In genomic region chrX:95196104-95196919, GRCm38 (mm10) we compare ENCODE assay signal across 8 mouse cellular contexts. TPM values are rescaled to one million over a fixed set of nuclear protein-coding genes. Genes with fewer than 3 reads are reported as not detected.
DNase-seq lines count a peak whose midpoint lies in the region; ATAC-seq and TF ChIP-seq lines count a peak whose summit lies in the region.

TSS of gene Arhgef9 (minus strand) at chrX:95196856.

- no peak for TF ChIP-seq CTCF in cerebellum, adult 2 months (IDR thresholded peaks at IDR 0.05; ENCODE audit: borderline replicate concordance, insufficient read depth, low read depth, low read length)

- no peak for DNase-seq in layer of hippocampus, adult 8-10 months (ENCODE audit: low spot score in 2 of 2)
- DNase-seq in layer of hippocampus, adult 11-12 months (ENCODE audit: low spot score): no peak
- DNase-seq in cerebellum, adult 2 months: peak; percentile 41 to 53
- DNase-seq in forelimb bud, embryonic 11.5 days (ENCODE audit: low read depth, low spot score): peak; percentile 11
- peak; percentile 27 for DNase-seq in hindbrain, embryonic 14.5 days (ENCODE audit: low spot score)
- DNase-seq in liver: peak; percentile 12
- DNase-seq in urinary bladder, postnatal 25 days (ENCODE audit: low spot score): no peak

- peak; percentile 88 for ATAC-seq in hindbrain, embryonic 14.5 days (ENCODE audit: low FRiP score)
- ATAC-seq in neural tube, embryonic 15.5 days (ENCODE audit: low FRiP score): peak; percentile 88

- peak within 1 kb of the TSS; percentile 66 for H3K4me2 ChIP-seq in hindbrain, embryonic 14.5 days (replicated peaks)
- H3K4me2 ChIP-seq in neural tube, embryonic 15.5 days: peak within 1 kb of the TSS; percentile 59

- no peaks in the 10 kb centered on the region for H3K9me3 ChIP-seq in hindbrain, embryonic 14.5 days (ENCODE audit: control insufficient read depth, low read length)
- H3K9me3 ChIP-seq in neural tube, embryonic 15.5 days (replicated peaks): no peaks in the 10 kb centered on the region

- peak within 1 kb of the TSS; percentile 90 for H3K27ac ChIP-seq in cerebellum, adult 2 months (ENCODE audit: insufficient read depth, low read length)
- peak within 1 kb of the TSS; percentile 82 for H3K27ac ChIP-seq in hindbrain, embryonic 14.5 days
- H3K27ac ChIP-seq in neural tube, embryonic 15.5 days (replicated peaks): peak within 1 kb of the TSS; percentile 79

- WGBS in cerebellum, adult 2 months: 6% methylated on average over 21 of the region's 24 CpGs
- WGBS in hindbrain, embryonic 14.5 days: 26% methylated on average over 15 of the region's 24 CpGs
- WGBS in neural tube, embryonic 15.5 days: 15% methylated on average over 20 of the region's 24 CpGs

- no peaks in the 10 kb centered on the region for H3K36me3 ChIP-seq in hindbrain, embryonic 14.5 days (replicated peaks; ENCODE audit: control insufficient read depth, insufficient read depth)
- H3K36me3 ChIP-seq in neural tube, embryonic 15.5 days: no peaks in the 10 kb centered on the region

- H3K4me3 ChIP-seq in cerebellum, adult 2 months (replicated peaks; ENCODE audit: insufficient read depth, low read depth, low read length): peak within 1 kb of the TSS; percentile 92
- H3K4me3 ChIP-seq in hindbrain, embryonic 14.5 days (replicated peaks; ENCODE audit: low read length): peak within 1 kb of the TSS; percentile 42
- H3K4me3 ChIP-seq in neural tube, embryonic 15.5 days (replicated peaks): peak within 1 kb of the TSS; percentile 47

- no peaks in the 10 kb centered on the region for H3K4me1 ChIP-seq in cerebellum, adult 2 months (ENCODE audit: control insufficient read depth, insufficient read depth, low read length)
- 0 out of 2 replicates have a peak, but pooled peaks cover 5% of the 10 kb centered on the region for H3K4me1 ChIP-seq in hindbrain, embryonic 14.5 days (replicated peaks; ENCODE audit: control insufficient read depth, insufficient read depth, low read length)
- 0 out of 2 replicates have a peak, but pooled peaks cover 2% of the 10 kb centered on the region for H3K4me1 ChIP-seq in neural tube, embryonic 15.5 days

- no peak for TF ChIP-seq POLR2A in cerebellum, adult 2 months (IDR thresholded peaks at IDR 0.05; ENCODE audit: borderline replicate concordance, insufficient read depth, low read length)

- H3K27me3 ChIP-seq in cerebellum, adult 2 months (ENCODE audit: control insufficient read depth, insufficient read depth, low read length): no peaks in the 10 kb centered on the region
- no peaks in the 10 kb centered on the region for H3K27me3 ChIP-seq in hindbrain, embryonic 14.5 days (ENCODE audit: control insufficient read depth, insufficient read depth, low read length)
- H3K27me3 ChIP-seq in neural tube, embryonic 15.5 days (replicated peaks): no peaks in the 10 kb centered on the region

- H3K9ac ChIP-seq in hindbrain, embryonic 14.5 days: peak within 1 kb of the TSS; percentile 68
- H3K9ac ChIP-seq in neural tube, embryonic 15.5 days (replicated peaks): peak within 1 kb of the TSS; percentile 53

RNA-seq across cellular contexts. Expression of gene Arhgef9, which starts in this region (rescaled TPM):
- 100 to 1,000 TPM; 260 to 274 (median 269) TPM for total RNA-seq in layer of hippocampus, adult 8-10 months (2022)
- polyA plus RNA-seq in cerebellum, adult 2 months (2012; rRNA removed): 106 and 114 TPM in 2 replicates
- 39.6 and 44.9 TPM in 2 replicates for polyA plus RNA-seq in hindbrain, embryonic 14.5 days (2014; fragmentation: Nextera tagmentation; extraction: Ambion mirVana)
- 38.2 and 45.7 TPM in 2 replicates for polyA plus RNA-seq in neural tube, embryonic 15.5 days (2015; fragmentation: Nextera tagmentation; extraction: Ambion mirVana)

Comparison
In these comparisons a context has a peak if more than half of its experiments do, and no peak if none do; other contexts are left out.
1. DNase-seq: peak in cerebellum, adult 2 months (2 of 2), forelimb bud, embryonic 11.5 days (single experiment), hindbrain, embryonic 14.5 days (single experiment) and liver (single experiment); none in layer of hippocampus, adult 8-10 months (0 of 2), layer of hippocampus, adult 11-12 months (single experiment) and urinary bladder, postnatal 25 days (single experiment).
2. H3K4me3 ChIP-seq: peak in every context shown above with its lines; median percentile 92 in cerebellum, adult 2 months; 47 in neural tube, embryonic 15.5 days; 42 in hindbrain, embryonic 14.5 days.
3. Peak in every context shown above with its lines, with median percentiles within 50 percentile points of each other: H3K27ac ChIP-seq.